Mouse (Mus musculus) CH12.LX (cell line): ENCODE measurements around the gene Ilkap. TPM values are rescaled to one million over a fixed set of nuclear protein-coding genes. Genes with fewer than 3 reads are reported as not detected.

Experiments used
- DNase-seq: peaks from one replicate; pipeline ENCODE4 v3.0.0-alpha.2; 2013; ENCODE audit errors: extremely low read depth
- H3K27ac ChIP-seq: 2 replicates; pipeline ENCODE4 v1.5.1; 2012; ENCODE audit warnings: low read depth, mild to moderate bottlenecking, control low read depth, moderate library complexity; ENCODE audit not compliant: insufficient read depth
- H3K27me3 ChIP-seq: replicated peaks from 2 replicates; pipeline ENCODE3; 2012; ENCODE audit warnings: inconsistent platforms
- H3K36me3 ChIP-seq, 2 experiments: replicated peaks in 1 of 2; 2 replicates each; pipeline versions ENCODE3 to v1.6.1; 2012; ENCODE audit warnings: inconsistent platforms in 1 of 2, low read length in 1 of 2, mild to moderate bottlenecking in 1 of 2, mixed read lengths in 1 of 2, moderate library complexity in 1 of 2; ENCODE audit not compliant: control insufficient read depth in 1 of 2, insufficient read depth in 1 of 2
- H3K4me1 ChIP-seq, 2 experiments: 2 replicates each; pipeline ENCODE4 v1.6.1; 2012; ENCODE audit warnings: inconsistent platforms in 1 of 2, moderate library complexity in 1 of 2; ENCODE audit not compliant: insufficient read depth in 2 of 2, control insufficient read depth in 1 of 2
- H3K4me2 ChIP-seq: 2 replicates; pipeline ENCODE4 v1.6.1; 2012; ENCODE audit warnings: low read depth, mild to moderate bottlenecking, control low read depth; ENCODE audit not compliant: poor library complexity, insufficient read depth, severe bottlenecking
- H3K4me3 ChIP-seq, 3 experiments: fragments of 150-350 bp in 1 of 3; sonication (generic) in 1 of 3; replicated peaks in 1 of 3; 2 replicates each; pipeline versions ENCODE3 to v1.5.1; 2011 to 2012; ENCODE audit warnings: low read depth in 2 of 3, low read length in 2 of 3, mild to moderate bottlenecking in 2 of 3, moderate library complexity in 2 of 3, control low read depth in 1 of 3, improper control_type of control experiment in 1 of 3, inconsistent platforms in 1 of 3, mixed read lengths in 1 of 3; ENCODE audit not compliant: poor library complexity in 1 of 3
- H3K79me2 ChIP-seq: replicated peaks from 2 replicates; pipeline ENCODE4 v1.6.1; 2012; ENCODE audit warnings: mild to moderate bottlenecking, moderate library complexity; ENCODE audit not compliant: control insufficient read depth, poor library complexity, insufficient read depth, severe bottlenecking; ENCODE audit errors: extremely low read depth
- H3K9ac ChIP-seq: 2 replicates; pipeline ENCODE4 v1.6.1; 2012; ENCODE audit warnings: low read depth, mild to moderate bottlenecking, control low read depth, moderate library complexity; ENCODE audit not compliant: insufficient read depth
- H3K9me3 ChIP-seq: replicated peaks from 2 replicates; pipeline ENCODE3; 2012; ENCODE audit warnings: low read length, inconsistent platforms, mixed read lengths
- BHLHE40 ChIP-seq: IDR thresholded peaks from 2 replicates; pipeline ENCODE4 v1.6.1; 2011; ENCODE audit warnings: mild to moderate bottlenecking, low read depth, low read length, improper control_type of control experiment
- CTCF ChIP-seq, 2 experiments: IDR thresholded peaks in 1 of 2; conservative IDR thresholded peaks in 1 of 2; 2 replicates each; pipeline ENCODE4 v1.5.1; 2011 to 2012; ENCODE audit warnings: low read depth in 2 of 2, low read length in 2 of 2, improper control_type of control experiment in 1 of 2, inconsistent platforms in 1 of 2, mild to moderate bottlenecking in 1 of 2, moderate library complexity in 1 of 2
- E2F4 ChIP-seq: IDR thresholded peaks from 2 replicates; pipeline ENCODE4 v1.6.1; 2011; ENCODE audit warnings: low read depth, low read length, improper control_type of control experiment; ENCODE audit not compliant: insufficient replicate concordance
- ELF1 ChIP-seq: IDR thresholded peaks from 2 replicates; pipeline ENCODE4 v1.6.1; 2014; ENCODE audit warnings: low read depth, mild to moderate bottlenecking, inconsistent platforms, low read length, improper control_type of control experiment
- IRF4 ChIP-seq: IDR thresholded peaks from 2 replicates; pipeline ENCODE4 v1.6.1; 2014; ENCODE audit warnings: low read depth, mild to moderate bottlenecking, inconsistent platforms, low read length, improper control_type of control experiment
- JUN ChIP-seq: IDR thresholded peaks from 2 replicates; pipeline ENCODE4 v1.6.1; 2011; ENCODE audit warnings: low read depth, mild to moderate bottlenecking, low read length, improper control_type of control experiment, moderate library complexity; ENCODE audit not compliant: insufficient read depth
- MAFK ChIP-seq: IDR thresholded peaks from 2 replicates; pipeline ENCODE4 v1.6.1; 2011; ENCODE audit warnings: low read length, improper control_type of control experiment; ENCODE audit not compliant: insufficient replicate concordance
- MAZ ChIP-seq: IDR thresholded peaks from 2 replicates; pipeline ENCODE4 v1.6.1; 2012; ENCODE audit warnings: low read depth, mild to moderate bottlenecking, inconsistent platforms, low read length, improper control_type of control experiment, moderate library complexity
- MEF2A ChIP-seq: IDR thresholded peaks from 2 replicates; pipeline ENCODE4 v1.6.1; 2014; ENCODE audit warnings: low read depth, mild to moderate bottlenecking, inconsistent platforms, low read length, improper control_type of control experiment, borderline replicate concordance
- MYC ChIP-seq: IDR thresholded peaks from 2 replicates; pipeline ENCODE4 v1.6.1; 2011; ENCODE audit warnings: low read depth, mild to moderate bottlenecking, improper control_type of control experiment, low read length
- NELFE ChIP-seq: IDR thresholded peaks from 2 replicates; pipeline ENCODE4 v1.6.1; 2011; ENCODE audit warnings: low read depth, low read length, improper control_type of control experiment
- PAX5 ChIP-seq: IDR thresholded peaks from 2 replicates; pipeline ENCODE4 v1.6.1; 2012; ENCODE audit warnings: low read length, inconsistent platforms, mixed read lengths
- POLR2A ChIP-seq: IDR thresholded peaks from 2 replicates; pipeline ENCODE4 v1.6.1; 2011; ENCODE audit warnings: low read depth, mild to moderate bottlenecking, improper control_type of control experiment, low read length
- RAD21 ChIP-seq: IDR thresholded peaks from 2 replicates; pipeline ENCODE4 v1.6.1; 2011; ENCODE audit warnings: low read depth, mild to moderate bottlenecking, low read length, improper control_type of control experiment, moderate library complexity
- SIN3A ChIP-seq: IDR thresholded peaks from 2 replicates; pipeline ENCODE4 v1.6.1; 2012; ENCODE audit warnings: low read length, improper control_type of control experiment, inconsistent platforms
- SMC3 ChIP-seq: IDR thresholded peaks from 2 replicates; pipeline ENCODE4 v1.6.1; 2011; ENCODE audit warnings: low read depth, low read length, improper control_type of control experiment
- TBP ChIP-seq: conservative IDR thresholded peaks from 2 replicates; pipeline ENCODE4 v1.6.1; 2011; ENCODE audit warnings: low read depth, low read length, improper control_type of control experiment
- ZMIZ1 ChIP-seq: IDR thresholded peaks from 2 replicates; pipeline ENCODE4 v1.6.1; 2012; ENCODE audit warnings: low read depth, mild to moderate bottlenecking, inconsistent platforms, low read length, improper control_type of control experiment
- dilution Hi-C: fragments of 300-500 bp; cut with MboI; formaldehyde crosslinking; loops from 2 replicates; pipeline ENCODE4 v1.14.3; 2020; ENCODE audit warnings: low sequenced_read_pairs; ENCODE audit not compliant: extremely low pct_unique_long_range_greater_than_20kb, extremely low pct_ligation_motif_present
- in situ Hi-C: fragments of 300-500 bp; cut with MboI; formaldehyde crosslinking; loops from 3 replicates; pipeline ENCODE4 v1.14.3; 2019; ENCODE audit warnings: low sequenced_read_pairs, low pct_ligation_motif_present, low pct_unique_long_range_greater_than_20kb, mixed read lengths
- polyA plus RNA-seq: library from polyadenylated mRNA; unstranded; fragments of >175 nt; gene quantifications from 2 replicates; pipeline ENCODE4 v1.2.1, GENCODE M21; 2012; ENCODE audit warnings: low read depth; ENCODE audit not compliant: insufficient read length
- total RNA-seq, 2 experiments: library from RNA; depleted of rRNA; stranded (reverse); fragments of 300-350 nt in 1 of 2; fragments of >200 nt in 1 of 2; gene quantifications; 2 replicates each; pipeline ENCODE4 v1.2.3; 2012 to 2014

The Ilkap gene
- total and polyA plus RNA-seq, 3 experiments: 77.9 to 101 (median 79.1) TPM

DNA sequence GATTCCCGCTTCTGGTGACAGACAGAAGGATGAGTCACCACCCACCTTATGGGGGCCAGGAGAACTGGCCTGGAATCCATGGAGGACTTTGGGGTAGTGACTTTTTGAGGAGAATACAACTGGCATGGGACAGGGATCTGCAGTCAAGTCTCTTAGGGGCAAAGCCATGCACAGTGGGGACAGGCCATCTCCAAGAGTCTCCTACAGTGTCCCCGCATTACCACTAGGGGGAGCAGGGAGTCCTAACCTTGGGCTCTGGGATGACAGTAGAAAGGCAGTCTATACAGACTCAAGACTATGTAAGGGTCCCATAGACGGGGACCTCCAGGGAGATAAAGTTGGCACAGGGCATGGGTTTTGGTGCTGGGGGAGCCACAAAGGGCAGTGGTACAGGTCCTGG is 51.7 kb downstream of the Ilkap start:
- Histone ChIP-seq H3K27ac (no peak overlapping the region), H3K9me3 (no peaks in the 10 kb centered on the region), H3K4me2 (no peak overlapping the region), H3K27me3 (no peaks in the 10 kb centered on the region), H3K36me3 (peaks cover 12 to 49% of the 10 kb centered on the region in 2 experiments), H3K79me2 (no peaks in the 10 kb centered on the region), H3K4me3 (no peak overlapping the region), H3K9ac (no peak overlapping the region), H3K4me1 (peaks cover 17 to 31% of the 10 kb centered on the region in 2 experiments)
- dilution Hi-C loops: no loop called here
- 0 out of 2 replicates have a peak, but pooled peaks have one; percentile 41 for TF ChIP-seq MAZ
- TF ChIP-seq NELFE: peak; percentile 53; the same call in 1 of the 2 replicates
- peak; percentile 85 to 96 for TF ChIP-seq CTCF (conservative IDR thresholded peaks at IDR 0.05 in 1 of 2, IDR thresholded peaks at IDR 0.05 in 1 of 2; ENCODE audit: low read depth in 2 of 2, low read length in 2 of 2)
- no peak for TF ChIP-seq BHLHE40
- peak; percentile 70 for TF ChIP-seq RAD21
- TF ChIP-seq MAFK: no peak
- peak; percentile 63 for TF ChIP-seq SMC3
- TF ChIP-seq JUN: no peak
- TF ChIP-seq MEF2A: peak; percentile 38; the same call in 1 of the 2 replicates
- TF ChIP-seq SIN3A: 0 out of 2 replicates have a peak, but pooled peaks have one; percentile 29
- TF ChIP-seq ELF1: no peak
- in situ Hi-C loops: no loop called here
- DNase-seq: peak; percentile 70

DNA sequence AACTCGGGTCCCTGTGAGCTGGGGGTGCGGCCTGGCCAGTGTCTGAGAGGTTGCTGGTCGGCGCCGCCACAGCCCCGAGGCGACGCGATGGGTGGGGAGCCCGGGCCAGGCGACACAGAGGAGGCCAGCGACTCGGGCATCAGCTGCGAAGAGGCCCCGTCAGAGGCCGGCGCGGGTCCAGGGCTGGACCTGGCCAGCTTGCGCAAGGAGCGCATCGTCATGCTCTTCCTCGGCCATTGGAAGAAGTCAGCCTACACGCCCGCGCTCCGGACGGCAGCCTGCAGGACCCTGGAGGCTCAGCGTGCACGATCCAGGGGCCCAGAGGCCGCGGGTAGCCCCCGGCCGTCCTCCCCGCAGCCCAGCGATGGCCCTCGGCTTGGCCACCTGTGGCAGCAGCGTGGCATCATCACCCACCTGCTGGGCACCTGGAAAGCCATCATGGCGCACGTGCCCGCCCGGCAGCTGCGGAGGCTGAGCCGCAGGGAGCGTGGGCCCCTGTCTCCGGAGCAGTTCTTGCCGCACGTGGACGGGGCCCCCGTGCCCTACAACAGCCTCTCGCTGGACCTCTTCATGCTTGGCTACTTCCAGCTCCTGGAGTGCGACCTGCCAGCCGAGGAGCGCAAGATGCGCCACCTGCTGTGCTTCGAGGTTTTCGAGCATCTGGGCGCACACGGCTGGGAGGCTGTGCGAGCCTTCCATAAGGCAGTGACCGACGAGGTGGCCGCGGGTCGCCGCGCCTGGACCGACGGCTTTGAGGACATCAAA is 53.5 kb downstream of the Ilkap start:
- in situ Hi-C loops (no loop called here), dilution Hi-C loops (no loop called here)
- Histone ChIP-seq H3K9ac (no peak overlapping the region), H3K27ac (no peak overlapping the region), H3K4me3 (no peak overlapping the region), H3K79me2 (no peaks in the 10 kb centered on the region), H3K27me3 (no peaks in the 10 kb centered on the region), H3K4me1 (peaks cover 16 to 33% of the 10 kb centered on the region in 2 experiments), H3K9me3 (no peaks in the 10 kb centered on the region), H3K36me3 (peaks cover 12 to 60% of the 10 kb centered on the region in 2 experiments), H3K4me2 (no peak overlapping the region)
- DNase-seq: no peak
- TF ChIP-seq IRF4 (no peak), PAX5 (no peak), ELF1 (no peak), TBP (no peak), ZMIZ1 (no peak), MEF2A (no peak), MYC (no peak), E2F4 (no peak), POLR2A (no peak)
